Mouse (Mus musculus): ENCODE measurements around the gene Gcgr. TPM values are rescaled to one million over a fixed set of nuclear protein-coding genes. Genes with fewer than 3 reads are reported as not detected.
"Not testable (repeated sequence)": the region's sequence is repeated elsewhere in the genome, so short reads cannot be mapped to it uniquely, and the experiment has no call there.

Gcgr gene
- polyA plus RNA-seq, 2 experiments = 4.9 to 11.2 TPM

- no peak for DNase-seq (ENCODE audit: low spot score)
- whole genome bisulfite sequencing = 78% methylated on average over 12 of the region's 13 CpGs
Measured at GRCm38 (mm10) chr11:120507611-120508289, 22.7 kb upstream of the Gcgr start.

GRCm38 (mm10) chr11:120508290-120508870 lies 22.1 kb upstream of the Gcgr start:
- WGBS = 88% methylated on average over 9 of the region's 9 CpGs
- H3K9ac ChIP-seq (ENCODE audit: low read depth, low read length, severe bottlenecking) = no peak overlapping the region
- no peaks in the 10 kb centered on the region for H3K27me3 ChIP-seq (ENCODE audit: control insufficient read depth, insufficient read depth, low read length)
- DNase-seq (ENCODE audit: low spot score) (no peak), ATAC-seq (ENCODE audit: low FRiP score, low read depth) (no peak)
- no peak overlapping the region for H3K4me2 ChIP-seq (replicated peaks; ENCODE audit: low read depth, low read length, severe bottlenecking)
- H3K9me3 ChIP-seq (ENCODE audit: control insufficient read depth, low read length) = no peaks in the 10 kb centered on the region
- no peaks in the 10 kb centered on the region for H3K36me3 ChIP-seq (ENCODE audit: control insufficient read depth, insufficient read depth, low read length)
- H3K4me1 ChIP-seq (ENCODE audit: control insufficient read depth, insufficient read depth, low read length) = no peaks in the 10 kb centered on the region
- H3K4me3 ChIP-seq (replicated peaks; ENCODE audit: low read length) = no peak overlapping the region
- TF ChIP-seq POLR2A (IDR thresholded peaks at IDR 0.05; ENCODE audit: borderline replicate concordance, extremely low read depth, insufficient read depth, insufficient read length) = no peak
- H3K27ac ChIP-seq (replicated peaks; ENCODE audit: low read depth, low read length) = no peak overlapping the region

More at GRCm38 (mm10) chr11:120507611-120508289, 22.7 kb upstream of the Gcgr start:
- Histone ChIP-seq H3K27ac (replicated peaks; ENCODE audit: low read depth, low read length) (no peak overlapping the region), H3K36me3 (ENCODE audit: control insufficient read depth, insufficient read depth, low read length) (no peaks in the 10 kb centered on the region), H3K27me3 (ENCODE audit: control insufficient read depth, insufficient read depth, low read length) (no peaks in the 10 kb centered on the region), H3K4me1 (ENCODE audit: control insufficient read depth, insufficient read depth, low read length) (no peaks in the 10 kb centered on the region), H3K4me2 (replicated peaks; ENCODE audit: low read depth, low read length, severe bottlenecking) (no peak overlapping the region), H3K9ac (ENCODE audit: low read depth, low read length, severe bottlenecking) (no peak overlapping the region), H3K9me3 (ENCODE audit: control insufficient read depth, low read length) (no peaks in the 10 kb centered on the region), H3K4me3 (replicated peaks; ENCODE audit: low read length) (no peak overlapping the region)
- no peak for ATAC-seq (ENCODE audit: low FRiP score, low read depth)
- TF ChIP-seq POLR2A (IDR thresholded peaks at IDR 0.05; ENCODE audit: borderline replicate concordance, extremely low read depth, insufficient read depth, insufficient read length) = no peak

GRCm38 (mm10) chr11:120509940-120510339 lies 20.6 kb upstream of the Gcgr start:
- ATAC-seq (ENCODE audit: low FRiP score, low read depth) (no peak), DNase-seq (ENCODE audit: low spot score) (no peak)
- no peaks in the 10 kb centered on the region for H3K27me3 ChIP-seq (ENCODE audit: control insufficient read depth, insufficient read depth, low read length)
- H3K4me1 ChIP-seq (ENCODE audit: control insufficient read depth, insufficient read depth, low read length) = no peaks in the 10 kb centered on the region
- no peak overlapping the region; the same call in 1 of the 2 replicates for H3K9ac ChIP-seq (ENCODE audit: low read depth, low read length, severe bottlenecking)
- no peaks in the 10 kb centered on the region for H3K36me3 ChIP-seq (ENCODE audit: control insufficient read depth, insufficient read depth, low read length)
- TF ChIP-seq POLR2A (IDR thresholded peaks at IDR 0.05; ENCODE audit: borderline replicate concordance, extremely low read depth, insufficient read depth, insufficient read length) = no peak
- H3K27ac ChIP-seq (replicated peaks; ENCODE audit: low read depth, low read length) = no peak overlapping the region
- H3K9me3 ChIP-seq (ENCODE audit: control insufficient read depth, low read length) = no peaks in the 10 kb centered on the region
- H3K4me3 ChIP-seq (replicated peaks; ENCODE audit: low read length) = no peak overlapping the region
- H3K4me2 ChIP-seq (replicated peaks; ENCODE audit: low read depth, low read length, severe bottlenecking) = no peak overlapping the region
- 46% methylated on average over 4 of the region's 4 CpGs for WGBS

- Histone ChIP-seq H3K27me3 (ENCODE audit: control insufficient read depth, insufficient read depth, low read length) (no peaks in the 10 kb centered on the region), H3K9ac (ENCODE audit: low read depth, low read length, severe bottlenecking) (peak overlapping the region; percentile 55), H3K36me3 (ENCODE audit: control insufficient read depth, insufficient read depth, low read length) (no peaks in the 10 kb centered on the region), H3K4me1 (ENCODE audit: control insufficient read depth, insufficient read depth, low read length) (no peaks in the 10 kb centered on the region), H3K27ac (replicated peaks; ENCODE audit: low read depth, low read length) (no peak overlapping the region; the same call in 1 of the 2 replicates), H3K4me3 (replicated peaks; ENCODE audit: low read length) (peak overlapping the region; percentile 24), H3K4me2 (replicated peaks; ENCODE audit: low read depth, low read length, severe bottlenecking) (peak overlapping the region; percentile 45), H3K9me3 (ENCODE audit: control insufficient read depth, low read length) (no peaks in the 10 kb centered on the region)
- no peak for ATAC-seq (ENCODE audit: low FRiP score, low read depth)
- 7% methylated on average over 16 of the region's 16 CpGs for WGBS
- no peak for DNase-seq (ENCODE audit: low spot score)
- no peak for TF ChIP-seq POLR2A (IDR thresholded peaks at IDR 0.05; ENCODE audit: borderline replicate concordance, extremely low read depth, insufficient read depth, insufficient read length)
Measured at GRCm38 (mm10) chr11:120510375-120511030, 20.0 kb upstream of the Gcgr start.

- no peak overlapping the region for H3K4me3 ChIP-seq (replicated peaks; ENCODE audit: low read length)
- H3K9ac ChIP-seq (ENCODE audit: low read depth, low read length, severe bottlenecking) = no peak overlapping the region
- H3K27me3 ChIP-seq (ENCODE audit: control insufficient read depth, insufficient read depth, low read length) = no peaks in the 10 kb centered on the region
- ATAC-seq (ENCODE audit: low FRiP score, low read depth) (no peak), DNase-seq (ENCODE audit: low spot score) (no peak)
- 35% methylated on average over 6 of the region's 6 CpGs for WGBS
- no peaks in the 10 kb centered on the region for H3K9me3 ChIP-seq (ENCODE audit: control insufficient read depth, low read length)
- TF ChIP-seq POLR2A (IDR thresholded peaks at IDR 0.05; ENCODE audit: borderline replicate concordance, extremely low read depth, insufficient read depth, insufficient read length) = no peak
- H3K4me2 ChIP-seq (replicated peaks; ENCODE audit: low read depth, low read length, severe bottlenecking) = no peak overlapping the region
- no peaks in the 10 kb centered on the region for H3K36me3 ChIP-seq (ENCODE audit: control insufficient read depth, insufficient read depth, low read length)
- H3K4me1 ChIP-seq (ENCODE audit: control insufficient read depth, insufficient read depth, low read length) = no peaks in the 10 kb centered on the region
- H3K27ac ChIP-seq (replicated peaks; ENCODE audit: low read depth, low read length) = no peak overlapping the region
Measured at GRCm38 (mm10) chr11:120512790-120513453, 17.6 kb upstream of the Gcgr start.

GRCm38 (mm10) chr11:120514262-120514661 lies 16.2 kb upstream of the Gcgr start:
- 91% methylated on average over 2 of the region's 2 CpGs for WGBS
- not testable (repeated sequence) for DNase-seq (ENCODE audit: low spot score)

More at GRCm38 (mm10) chr11:120514262-120514661, 16.2 kb upstream of the Gcgr start:
- H3K4me1 ChIP-seq (ENCODE audit: control insufficient read depth, insufficient read depth, low read length); H3K4me3 ChIP-seq (replicated peaks; ENCODE audit: low read length); H3K4me2 ChIP-seq (replicated peaks; ENCODE audit: low read depth, low read length, severe bottlenecking); H3K27ac ChIP-seq (replicated peaks; ENCODE audit: low read depth, low read length); H3K27me3 ChIP-seq (ENCODE audit: control insufficient read depth, insufficient read depth, low read length); H3K9ac ChIP-seq (ENCODE audit: low read depth, low read length, severe bottlenecking); ATAC-seq (ENCODE audit: low FRiP score, low read depth); H3K36me3 ChIP-seq (ENCODE audit: control insufficient read depth, insufficient read depth, low read length); H3K9me3 ChIP-seq (ENCODE audit: control insufficient read depth, low read length): not testable (repeated sequence)

All from limb, embryonic 14.5 days (tissue).